Mouse (Mus musculus): Measurements from ENCODE around the gene Gm773.
"Not testable (repeated sequence)": the region's sequence is repeated elsewhere in the genome, so short reads cannot be mapped to it uniquely, and the experiment has no call there.

Gene Gm773

GRCm38 (mm10) chrX:56212771-56213170, at the start of gene Gm773:
TSS of gene Gm773 (minus strand) at chrX:56212881.
- no peak for DNase-seq (ENCODE audit: low read depth, low spot score)

- DNase-seq (ENCODE audit: low read depth, low spot score), result not testable (repeated sequence)
Observed at GRCm38 (mm10) chrX:56186449-56186848, 26.2 kb downstream of the Gm773 start.

- no peak for DNase-seq (ENCODE audit: low read depth, low spot score)
Observed at GRCm38 (mm10) chrX:56151396-56151795, 61.3 kb downstream of the Gm773 start.
